Mouse (Mus musculus): Measurements from ENCODE around the gene Gsg1l.

GRCm38 (mm10) chr7:126038366-126039246, 43.6 kb downstream of the Gsg1l start:
- TF ChIP-seq EP300 (IDR thresholded peaks at IDR 0.05; ENCODE audit: low read depth) (no peak), CTCF (IDR thresholded peaks at IDR 0.05; ENCODE audit: low read depth) (no peak)
